Mouse (Mus musculus) MEL (cell line): ENCODE measurements around the gene Chil3. TPM values are rescaled to one million over a fixed set of nuclear protein-coding genes. Genes with fewer than 3 reads are reported as not detected.
"Not testable (repeated sequence)": the region's sequence is repeated elsewhere in the genome, so short reads cannot be mapped to it uniquely, and the experiment has no call there.

Source experiments
- DNase-seq: peaks from one replicate; pipeline ENCODE4 v3.0.0; 2011; ENCODE audit warnings: low read depth, low spot score
- H3K27ac ChIP-seq: 2 replicates; pipeline ENCODE4 v1.5.1; 2012; ENCODE audit warnings: low read depth, mild to moderate bottlenecking, control low read depth, low read length, moderate library complexity; ENCODE audit not compliant: control insufficient read depth
- H3K27me3 ChIP-seq, 2 experiments: fragments of 150-350 bp in 1 of 2; sonication (generic) in 1 of 2; 2 replicates each; pipeline ENCODE4 v1.6.1; 2012; ENCODE audit warnings: low read length in 2 of 2, mild to moderate bottlenecking in 2 of 2, improper control_type of control experiment in 1 of 2, moderate library complexity in 1 of 2; ENCODE audit not compliant: insufficient read depth in 2 of 2, control insufficient read depth in 1 of 2
- H3K36me3 ChIP-seq, 2 experiments: 2 replicates each; pipeline ENCODE4 v1.6.1; 2012 to 2014; ENCODE audit warnings: low read length in 2 of 2, improper control_type of control experiment in 1 of 2, inconsistent platforms in 1 of 2, mild to moderate bottlenecking in 1 of 2; ENCODE audit not compliant: insufficient read depth in 2 of 2, control insufficient read depth in 1 of 2
- H3K4me1 ChIP-seq, 2 experiments: fragments of 150-350 bp in 1 of 2; sonication (generic) in 1 of 2; 2 replicates each; pipeline ENCODE4 v1.6.1; 2012; ENCODE audit warnings: low read length in 2 of 2, improper control_type of control experiment in 1 of 2, mild to moderate bottlenecking in 1 of 2; ENCODE audit not compliant: insufficient read depth in 2 of 2, control insufficient read depth in 1 of 2
- H3K4me3 ChIP-seq, 2 experiments: fragments of 150-350 bp in 1 of 2; sonication (generic) in 1 of 2; 2 replicates each; pipeline ENCODE4 v1.5.1; 2012; ENCODE audit warnings: low read depth in 2 of 2, low read length in 2 of 2, mild to moderate bottlenecking in 2 of 2, moderate library complexity in 2 of 2, control low read depth in 1 of 2, improper control_type of control experiment in 1 of 2; ENCODE audit not compliant: control insufficient read depth in 1 of 2, insufficient read depth in 1 of 2
- H3K79me2 ChIP-seq: 2 replicates; pipeline ENCODE4 v1.6.1; 2012; ENCODE audit warnings: mild to moderate bottlenecking, low read length, moderate library complexity; ENCODE audit not compliant: control insufficient read depth, poor library complexity, insufficient read depth
- H3K9ac ChIP-seq: 2 replicates; pipeline ENCODE4 v1.6.1; 2012; ENCODE audit warnings: low read depth, mild to moderate bottlenecking, control low read depth, low read length, moderate library complexity; ENCODE audit not compliant: control insufficient read depth, poor library complexity, severe bottlenecking
- H3K9me3 ChIP-seq: fragments of 150-350 bp; sonication (generic); replicated peaks from 2 replicates; pipeline ENCODE4 v1.6.1; 2012; ENCODE audit warnings: mild to moderate bottlenecking, low read length, improper control_type of control experiment, moderate library complexity; ENCODE audit not compliant: insufficient read depth
- CHD1 ChIP-seq: IDR thresholded peaks from 2 replicates; pipeline ENCODE4 v1.6.1; 2012; ENCODE audit warnings: low read depth, mild to moderate bottlenecking, inconsistent platforms, low read length, improper control_type of control experiment
- CHD2 ChIP-seq: IDR thresholded peaks from 2 replicates; pipeline ENCODE4 v1.6.1; 2011; ENCODE audit warnings: low read length, improper control_type of control experiment
- CTCF ChIP-seq, 3 experiments: IDR thresholded peaks in 2 of 3; conservative IDR thresholded peaks in 1 of 3; 2 replicates each; pipeline ENCODE4 v1.5.1; 2011 to 2012; ENCODE audit warnings: low read length in 3 of 3, low read depth in 2 of 3, mild to moderate bottlenecking in 2 of 3, improper control_type of control experiment in 1 of 3, inconsistent platforms in 1 of 3, mixed read lengths in 1 of 3, moderate library complexity in 1 of 3; ENCODE audit not compliant: control insufficient read depth in 1 of 3, insufficient read depth in 1 of 3, poor library complexity in 1 of 3, severe bottlenecking in 1 of 3
- EP300 ChIP-seq, 2 experiments: IDR thresholded peaks; 2 replicates each; pipeline ENCODE4 v1.6.1; 2011; ENCODE audit warnings: improper control_type of control experiment in 2 of 2, low read length in 2 of 2, low read depth in 1 of 2, mild to moderate bottlenecking in 1 of 2
- ETS1 ChIP-seq: IDR thresholded peaks from 2 replicates; pipeline ENCODE4 v1.6.1; 2012; ENCODE audit warnings: low read depth, mild to moderate bottlenecking, inconsistent platforms, low read length, improper control_type of control experiment, moderate library complexity
- GABPA ChIP-seq: IDR thresholded peaks from 2 replicates; pipeline ENCODE4 v1.6.1; 2012; ENCODE audit warnings: low read depth, mild to moderate bottlenecking, inconsistent platforms, low read length, improper control_type of control experiment, moderate library complexity
- HCFC1 ChIP-seq: IDR thresholded peaks from 2 replicates; pipeline ENCODE4 v1.6.1; 2012; ENCODE audit warnings: low read depth, mild to moderate bottlenecking, inconsistent platforms, low read length, improper control_type of control experiment, moderate library complexity
- JUND ChIP-seq: IDR thresholded peaks from 2 replicates; pipeline ENCODE4 v1.6.1; 2011; ENCODE audit warnings: low read depth, mild to moderate bottlenecking, improper control_type of control experiment, low read length
- KAT2A ChIP-seq: conservative IDR thresholded peaks from 2 replicates; pipeline ENCODE4 v1.6.1; 2012; ENCODE audit warnings: low read depth, low read length, improper control_type of control experiment, inconsistent platforms
- MAFK ChIP-seq: IDR thresholded peaks from 2 replicates; pipeline ENCODE4 v1.6.1; 2011; ENCODE audit warnings: low read depth, mild to moderate bottlenecking, low read length, improper control_type of control experiment, borderline replicate concordance
- MAZ ChIP-seq: IDR thresholded peaks from 2 replicates; pipeline ENCODE4 v1.6.1; 2012; ENCODE audit warnings: low read depth, mild to moderate bottlenecking, inconsistent platforms, low read length, improper control_type of control experiment
- NRF1 ChIP-seq: IDR thresholded peaks from 2 replicates; pipeline ENCODE4 v1.6.1; 2014; ENCODE audit warnings: low read depth, mild to moderate bottlenecking, inconsistent platforms, low read length, improper control_type of control experiment, moderate library complexity; ENCODE audit not compliant: poor library complexity, insufficient read depth, severe bottlenecking
- RAD21 ChIP-seq: IDR thresholded peaks from 2 replicates; pipeline ENCODE4 v1.6.1; 2011; ENCODE audit warnings: mild to moderate bottlenecking, low read depth, low read length, improper control_type of control experiment
- RCOR1 ChIP-seq: IDR thresholded peaks from 2 replicates; pipeline ENCODE4 v1.6.1; 2012; ENCODE audit warnings: low read depth, mild to moderate bottlenecking, inconsistent platforms, low read length, improper control_type of control experiment
- SMC3 ChIP-seq: IDR thresholded peaks from 2 replicates; pipeline ENCODE4 v1.6.1; 2011; ENCODE audit warnings: low read depth, low read length, improper control_type of control experiment
- TCF12 ChIP-seq: IDR thresholded peaks from 2 replicates; pipeline ENCODE4 v1.6.1; 2014; ENCODE audit warnings: low read depth, mild to moderate bottlenecking, inconsistent platforms, low read length, improper control_type of control experiment, moderate library complexity
- UBTF ChIP-seq: IDR thresholded peaks from 2 replicates; pipeline ENCODE4 v1.6.1; 2012; ENCODE audit warnings: low read depth, mild to moderate bottlenecking, inconsistent platforms, low read length, improper control_type of control experiment, moderate library complexity, borderline replicate concordance; ENCODE audit not compliant: insufficient read depth
- USF1 ChIP-seq: IDR thresholded peaks from 2 replicates; pipeline ENCODE4 v1.6.1; 2014; ENCODE audit warnings: low read depth, mild to moderate bottlenecking, inconsistent platforms, low read length, improper control_type of control experiment, moderate library complexity
- ZKSCAN1 ChIP-seq: IDR thresholded peaks from 2 replicates; pipeline ENCODE4 v1.6.1; 2012; ENCODE audit warnings: low read depth, mild to moderate bottlenecking, inconsistent platforms, low read length, improper control_type of control experiment, moderate library complexity
- ZNF384 ChIP-seq: IDR thresholded peaks from 2 replicates; pipeline ENCODE4 v1.6.1; 2012; ENCODE audit warnings: low read depth, mild to moderate bottlenecking, inconsistent platforms, low read length, improper control_type of control experiment
- polyA plus RNA-seq, 2 experiments: library from polyadenylated mRNA; stranded (reverse) in 1 of 2; unstranded in 1 of 2; fragments of >175 nt in 1 of 2; fragments of >200 nt in 1 of 2; gene quantifications; 2 replicates each; pipeline versions ENCODE4 v1.2.1 to v1.2.4; 2012; ENCODE audit warnings: low replicate concordance in 2 of 2, low read depth in 1 of 2; ENCODE audit not compliant: insufficient read length in 2 of 2, insufficient read depth in 1 of 2, missing spikeins in 1 of 2
- total RNA-seq: library from RNA; depleted of rRNA; stranded (reverse); fragments of 300-350 nt; gene quantifications from 2 replicates; pipeline ENCODE4 v1.2.3, GENCODE M21; 2012; rRNA removed

The Chil3 gene
- not detected in 2 replicates for total RNA-seq
- polyA plus RNA-seq, result not detected

GRCm38 (mm10) chr3:106167464-106167863, at the start of gene Chil3:
Gene Chil3, minus strand, starts transcription at chr3:106167564.
- TF ChIP-seq ZKSCAN1, result no peak
- no peak for TF ChIP-seq CHD2
- TF ChIP-seq CHD1, result no peak
- TF ChIP-seq SMC3, result no peak
- TF ChIP-seq EP300 (IDR thresholded peaks at IDR 0.05; ENCODE audit: low read depth in 1 of 2, low read length in 2 of 2), result no peak
- TF ChIP-seq ZNF384, result no peak

DNA sequence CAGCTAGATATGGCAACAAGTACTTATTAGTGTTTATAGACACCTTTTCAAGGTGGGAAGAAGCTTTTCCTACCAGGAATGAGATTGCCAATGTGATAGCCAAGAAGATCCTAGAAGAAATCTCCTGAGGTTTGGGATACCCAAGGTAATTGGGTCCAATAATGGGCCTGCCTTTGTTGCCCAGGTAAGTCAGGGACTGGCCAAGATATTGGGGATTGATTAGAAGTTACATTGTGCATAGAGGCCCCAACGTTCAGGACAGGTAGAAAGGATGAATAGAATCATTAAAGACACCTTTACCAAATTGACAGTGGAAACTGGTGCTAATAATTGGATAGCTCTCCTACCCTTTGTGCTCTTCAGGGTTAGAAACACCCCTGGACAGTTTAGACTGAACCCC, 30.7 kb upstream of the Chil3 start:
- H3K36me3 ChIP-seq, H3K79me2 ChIP-seq, H3K27ac ChIP-seq, H3K4me3 ChIP-seq, H3K9me3 ChIP-seq, H3K27me3 ChIP-seq, DNase-seq, H3K9ac ChIP-seq, H3K4me1 ChIP-seq: not testable (repeated sequence)

More at GRCm38 (mm10) chr3:106167464-106167863, at the start of gene Chil3:
- Histone ChIP-seq H3K4me3 (no peak within 1 kb of the TSS), H3K9me3 (no peaks in the 10 kb centered on the region), H3K79me2 (no peaks in the 10 kb centered on the region), H3K4me1 (no peaks in the 10 kb centered on the region), H3K27ac (no peak within 1 kb of the TSS), H3K36me3 (no peaks in the 10 kb centered on the region), H3K9ac (no peak within 1 kb of the TSS), H3K27me3 (no peaks in the 10 kb centered on the region)
- DNase-seq, result no peak

DNA sequence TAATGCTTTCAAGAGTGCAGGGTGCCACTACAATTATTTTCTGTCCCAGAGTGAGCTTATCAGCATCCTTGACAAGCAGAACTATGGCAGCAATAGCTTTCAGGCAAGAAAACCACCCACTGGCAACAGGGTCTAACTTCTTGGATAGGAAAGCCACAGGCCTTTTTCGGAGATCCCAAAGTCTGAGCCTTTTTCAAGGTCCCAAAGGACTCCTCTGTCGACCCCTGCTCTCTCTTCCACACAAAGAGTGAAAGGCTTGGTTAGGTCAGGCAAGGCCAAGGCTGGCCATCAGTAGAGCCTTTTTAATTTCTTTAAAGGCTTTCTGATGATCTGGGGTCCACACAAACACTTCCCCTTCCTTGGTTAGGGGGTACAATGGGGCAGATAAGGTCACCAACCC, 29.9 kb upstream of the Chil3 start:
- H3K79me2 ChIP-seq, H3K36me3 ChIP-seq, H3K27me3 ChIP-seq: not testable (repeated sequence)

DNA sequence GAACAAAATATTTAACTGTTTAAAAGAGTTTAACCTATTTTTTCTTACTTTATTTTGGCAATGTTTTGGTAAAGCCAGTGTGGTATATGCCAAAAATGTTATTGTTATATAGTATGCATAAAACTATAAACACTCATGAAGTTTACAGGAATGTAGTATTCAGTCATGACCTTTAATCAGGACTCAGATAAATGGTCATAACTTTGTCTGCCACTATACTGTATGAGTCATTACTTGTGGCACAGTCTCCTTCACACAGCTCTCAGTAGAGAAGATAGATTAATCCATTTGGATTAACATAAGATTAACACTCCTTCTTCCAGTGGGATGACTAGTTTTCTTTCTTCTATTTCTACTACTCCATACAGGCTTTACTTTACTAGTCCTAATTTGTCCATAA, 28.9 kb upstream of the Chil3 start:
- Histone ChIP-seq H3K27me3 (no peaks in the 10 kb centered on the region), H3K4me3 (no peak overlapping the region), H3K4me1 (no peaks in the 10 kb centered on the region), H3K36me3 (no peaks in the 10 kb centered on the region), H3K27ac (no peak overlapping the region), H3K9ac (no peak overlapping the region), H3K9me3 (no peaks in the 10 kb centered on the region), H3K79me2 (no peaks in the 10 kb centered on the region)
- TF ChIP-seq KAT2A, result no peak
- no peak for TF ChIP-seq ZNF384
- no peak for TF ChIP-seq RCOR1
- TF ChIP-seq HCFC1, result no peak
- TF ChIP-seq UBTF, result no peak
- no peak for TF ChIP-seq SMC3
- no peak for TF ChIP-seq ETS1
- no peak for TF ChIP-seq CTCF (IDR thresholded peaks at IDR 0.05 in 2 of 3, conservative IDR thresholded peaks at IDR 0.05 in 1 of 3; ENCODE audit: control insufficient read depth in 1 of 3, insufficient read depth in 1 of 3, low read depth in 2 of 3, low read length in 3 of 3, poor library complexity in 1 of 3, severe bottlenecking in 1 of 3)
- TF ChIP-seq MAFK, result no peak
- TF ChIP-seq JUND, result no peak
- no peak for TF ChIP-seq USF1
- TF ChIP-seq GABPA, result no peak
- TF ChIP-seq EP300 (IDR thresholded peaks at IDR 0.05; ENCODE audit: low read depth in 1 of 2, low read length in 2 of 2), result no peak
- no peak for TF ChIP-seq RAD21
- no peak for TF ChIP-seq NRF1
- TF ChIP-seq MAZ, result no peak
- TF ChIP-seq TCF12, result no peak
- DNase-seq, result no peak

More for the DNA sequence above, 29.9 kb upstream of the Chil3 start:
- H3K9ac ChIP-seq, H3K4me1 ChIP-seq, H3K27ac ChIP-seq, H3K4me3 ChIP-seq, DNase-seq, H3K9me3 ChIP-seq: not testable (repeated sequence)
